Mouse (Mus musculus): ENCODE measurements around the gene Sncb.
"Not testable (repeated sequence)": the region's sequence is repeated elsewhere in the genome, so short reads cannot be mapped to it uniquely, and the experiment has no call there.

Gene Sncb

DNA sequence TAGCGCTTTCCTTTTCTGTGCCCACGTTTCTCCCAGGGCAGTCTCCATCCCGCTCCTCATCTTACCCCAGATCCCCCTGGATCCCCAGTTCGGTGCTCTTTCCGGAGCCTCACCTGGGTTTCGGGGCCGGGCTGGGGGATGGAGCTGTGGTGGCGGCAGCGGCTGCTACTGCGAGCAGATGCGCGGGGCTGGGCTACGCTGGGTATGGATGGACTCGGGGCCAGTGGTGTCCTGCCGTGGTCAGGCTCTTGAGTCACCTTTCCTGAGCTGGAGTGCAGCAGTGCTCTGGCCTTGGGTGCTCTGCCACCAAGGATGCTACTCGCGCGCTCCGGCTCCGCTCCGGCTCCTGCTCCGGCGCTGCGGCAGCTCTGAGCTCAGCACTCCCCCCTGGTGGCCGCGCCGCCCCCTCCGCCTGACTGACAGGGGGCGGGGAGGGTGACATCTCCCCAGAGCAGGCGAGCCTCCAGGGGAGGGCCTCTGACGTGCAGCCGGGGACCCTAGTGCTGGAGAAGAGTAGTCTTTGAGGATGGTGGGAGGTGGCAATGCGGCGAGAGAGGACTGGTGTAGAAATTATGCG is at the start of gene Sncb:
Sncb (minus strand) TSS at position 404 of the 577 bp plus-strand sequence.
- DNase-seq: peak; percentile 18 to 20

DNA sequence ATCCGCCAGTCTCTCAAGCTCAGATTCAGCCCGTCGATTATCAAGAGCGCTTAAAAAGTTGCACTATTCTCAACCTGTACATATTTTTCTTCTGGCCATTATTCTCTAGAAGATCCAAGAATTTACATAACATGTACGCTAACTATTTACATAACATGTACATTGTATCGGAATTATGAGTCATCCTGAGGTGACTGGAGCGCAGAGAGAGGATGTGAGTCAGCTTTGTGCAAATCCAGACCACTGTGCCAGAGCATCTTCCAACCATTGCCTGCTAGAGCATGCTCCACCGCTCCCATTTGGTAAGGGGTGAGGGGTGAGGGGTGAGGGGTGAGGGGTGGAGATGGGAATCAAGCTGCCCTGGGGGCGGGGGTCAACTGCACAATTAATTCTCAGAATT is 47.0 kb upstream of the Sncb start:
- DNase-seq: no peak

DNA sequence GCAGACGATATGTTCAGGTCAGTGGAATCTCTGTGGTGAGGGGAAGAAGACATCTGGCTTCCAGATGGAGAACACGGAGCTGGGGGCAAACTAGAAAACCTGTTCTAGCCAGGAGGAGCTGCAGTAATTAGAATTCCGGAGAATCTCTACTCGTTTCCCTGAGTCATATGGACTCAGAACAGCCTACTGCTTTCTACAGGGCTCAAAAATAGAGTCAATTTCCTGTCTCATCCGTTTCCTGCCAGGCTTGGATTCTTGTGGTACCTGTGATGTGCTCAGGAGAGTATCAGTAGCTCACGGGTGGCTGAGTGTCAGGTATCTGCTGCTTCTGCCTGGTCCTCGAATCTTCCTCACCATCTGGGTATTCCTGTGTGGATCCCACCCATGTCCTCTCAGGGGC is 45.1 kb upstream of the Sncb start:
- no peak for DNase-seq

DNA sequence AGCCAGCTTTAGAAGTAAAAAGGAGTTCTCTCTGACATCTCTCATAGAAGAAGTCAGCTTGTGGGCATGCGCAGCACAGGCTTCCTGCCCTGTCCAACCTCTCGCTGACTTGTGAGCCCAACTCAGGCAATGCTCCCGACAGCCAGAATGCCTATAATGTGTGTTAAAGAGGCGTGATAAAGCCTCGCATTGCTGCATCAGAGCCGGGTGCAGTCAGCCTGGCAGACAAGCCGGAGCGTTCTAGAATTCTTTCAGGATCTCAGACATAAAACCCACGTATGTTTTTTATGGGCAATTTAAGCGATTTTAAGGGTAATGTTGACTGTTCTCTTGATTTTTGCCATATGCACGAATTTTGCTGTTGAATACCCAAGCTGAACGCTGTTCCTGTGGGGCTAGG is 41.7 kb upstream of the Sncb start:
- no peak for DNase-seq

DNA sequence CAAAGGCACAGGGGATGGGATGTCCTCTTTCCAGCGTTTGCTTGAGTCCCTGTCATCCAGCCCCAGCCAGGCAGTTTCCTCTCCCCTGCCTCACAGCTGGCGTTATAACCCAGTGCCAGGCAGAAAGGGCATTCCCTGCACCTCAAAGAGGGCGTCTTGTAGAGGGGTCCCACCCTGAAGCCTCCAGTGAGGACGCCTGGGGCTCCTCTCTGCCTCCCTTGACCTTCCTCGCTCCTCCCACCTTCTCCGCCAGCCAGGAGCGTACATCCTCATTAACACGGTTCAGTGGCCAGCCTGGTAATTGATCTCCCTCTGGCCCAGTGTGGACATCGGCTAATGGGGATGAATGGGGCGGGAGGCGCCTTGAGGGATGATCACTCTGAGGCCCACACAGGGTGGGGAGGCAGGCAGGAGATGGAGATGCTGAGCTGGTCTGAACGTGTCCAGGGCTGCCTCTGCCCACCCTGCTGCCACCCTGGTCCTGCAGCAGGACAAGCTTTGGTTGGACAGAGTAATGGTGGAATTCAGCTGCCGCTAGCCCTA is 40.1 kb upstream of the Sncb start:
- no peak for DNase-seq

DNA sequence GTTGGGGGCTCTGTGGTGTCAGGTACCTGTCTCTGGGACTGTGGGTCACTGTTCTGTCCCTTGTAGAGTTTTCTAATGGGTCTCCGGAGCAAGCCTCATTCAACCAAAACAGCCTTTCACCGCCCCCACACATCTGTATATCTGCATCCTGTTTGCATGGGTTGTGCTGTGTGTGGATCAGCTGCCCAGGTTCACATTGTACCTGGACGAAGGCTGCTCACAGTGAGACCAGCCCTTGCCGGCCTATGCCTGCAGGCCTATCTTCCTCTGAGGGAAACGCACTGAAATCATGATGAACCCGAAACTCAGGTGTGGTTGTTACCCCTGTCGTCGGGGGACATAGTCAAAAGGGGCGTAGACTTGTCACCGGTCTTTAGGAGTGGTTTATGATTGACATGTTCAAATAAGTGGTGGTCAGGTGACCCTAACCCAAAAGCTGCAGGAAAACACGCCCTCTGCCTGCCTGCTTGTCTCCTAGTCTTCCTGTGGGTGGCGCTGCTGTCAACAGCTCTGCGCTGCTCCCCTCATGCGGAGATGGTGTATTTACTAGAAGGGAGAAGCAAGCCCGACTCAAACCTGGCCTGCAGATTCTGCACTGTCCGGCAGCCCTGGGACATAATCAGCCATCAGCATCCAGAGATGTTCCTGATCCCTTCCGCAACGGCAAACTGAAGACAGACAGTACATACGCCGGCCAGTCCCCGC is 38.9 kb upstream of the Sncb start:
- no peak for DNase-seq

DNA sequence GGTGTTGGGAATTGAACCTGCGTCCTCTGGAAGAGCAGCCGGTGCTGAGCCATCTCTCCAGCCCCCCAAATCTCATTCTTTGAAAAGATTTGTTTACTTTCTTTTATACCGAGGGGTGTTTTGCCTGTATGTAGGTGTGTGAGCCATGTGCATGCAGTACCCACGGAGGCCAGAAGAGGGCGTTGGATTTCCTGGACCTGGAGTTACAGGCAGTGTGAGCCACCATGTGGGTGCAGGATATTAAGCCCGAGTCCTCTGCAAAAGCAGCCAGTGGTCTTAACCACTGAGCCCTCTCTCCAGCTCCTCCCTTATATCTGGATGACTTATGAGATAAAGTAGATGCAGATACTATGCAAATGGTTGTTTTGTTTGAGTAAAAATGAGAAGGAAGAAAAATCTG is 36.6 kb upstream of the Sncb start:
- no peak for DNase-seq

DNA sequence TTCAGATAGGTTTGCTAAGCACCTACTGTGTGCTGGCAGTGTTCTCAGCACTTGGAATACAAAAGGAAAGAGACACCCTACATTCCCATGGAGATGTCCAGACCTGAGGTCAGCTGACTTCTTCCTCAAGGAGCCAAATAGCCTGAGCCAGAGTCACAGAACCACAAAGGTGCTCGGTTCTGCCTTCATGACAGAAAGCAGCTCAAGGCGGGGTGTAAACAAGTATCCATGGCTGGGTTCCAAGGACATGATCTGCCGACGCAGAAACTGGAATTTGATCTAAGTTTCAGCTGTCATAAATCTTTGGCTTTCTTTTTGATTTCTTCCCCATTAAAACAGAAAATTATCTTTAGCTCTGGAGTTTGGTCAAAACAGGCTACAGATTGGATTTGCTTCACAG is 33.8 kb upstream of the Sncb start:
- no peak for DNase-seq

DNA sequence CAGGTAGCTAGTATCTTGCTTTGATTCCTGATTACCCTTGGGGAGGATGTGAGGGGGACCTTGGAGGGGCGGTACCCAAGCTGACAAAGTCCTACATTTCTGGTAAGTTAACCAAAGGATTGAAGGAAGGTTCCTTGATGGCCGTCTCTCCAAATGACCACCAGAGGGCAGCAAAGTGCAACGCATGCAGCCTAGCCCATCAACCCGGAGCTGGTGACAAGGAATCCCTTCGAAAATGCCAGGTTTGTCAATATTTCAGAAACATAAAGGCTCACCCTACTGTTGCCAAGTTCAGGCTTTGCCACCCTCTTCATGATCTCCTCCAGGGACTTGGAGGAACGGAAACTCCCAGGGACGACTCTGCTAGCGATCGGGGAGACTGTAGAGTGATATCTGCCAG is 33.3 kb upstream of the Sncb start:
- peak; percentile 17 to 29 for DNase-seq

DNA sequence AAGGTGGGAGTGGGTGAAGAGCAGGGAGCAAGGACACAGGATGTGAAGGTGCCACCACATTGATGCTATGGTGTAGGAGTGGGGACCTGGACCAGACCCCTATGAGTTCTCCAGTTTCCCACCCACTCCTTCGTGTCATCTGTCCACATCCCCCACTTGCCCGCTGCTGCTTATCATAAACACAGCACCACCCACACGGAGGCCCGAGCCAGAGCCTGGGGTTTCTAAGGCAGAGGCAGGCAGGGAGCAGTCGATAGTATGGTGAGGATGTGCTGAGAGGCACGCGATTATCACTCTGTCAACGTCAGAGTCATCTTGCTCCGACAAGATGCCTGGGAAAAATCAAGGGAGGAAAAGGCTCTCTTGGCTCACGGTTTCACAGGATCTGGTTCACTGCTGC is 32.3 kb upstream of the Sncb start:
- DNase-seq: no peak

DNA sequence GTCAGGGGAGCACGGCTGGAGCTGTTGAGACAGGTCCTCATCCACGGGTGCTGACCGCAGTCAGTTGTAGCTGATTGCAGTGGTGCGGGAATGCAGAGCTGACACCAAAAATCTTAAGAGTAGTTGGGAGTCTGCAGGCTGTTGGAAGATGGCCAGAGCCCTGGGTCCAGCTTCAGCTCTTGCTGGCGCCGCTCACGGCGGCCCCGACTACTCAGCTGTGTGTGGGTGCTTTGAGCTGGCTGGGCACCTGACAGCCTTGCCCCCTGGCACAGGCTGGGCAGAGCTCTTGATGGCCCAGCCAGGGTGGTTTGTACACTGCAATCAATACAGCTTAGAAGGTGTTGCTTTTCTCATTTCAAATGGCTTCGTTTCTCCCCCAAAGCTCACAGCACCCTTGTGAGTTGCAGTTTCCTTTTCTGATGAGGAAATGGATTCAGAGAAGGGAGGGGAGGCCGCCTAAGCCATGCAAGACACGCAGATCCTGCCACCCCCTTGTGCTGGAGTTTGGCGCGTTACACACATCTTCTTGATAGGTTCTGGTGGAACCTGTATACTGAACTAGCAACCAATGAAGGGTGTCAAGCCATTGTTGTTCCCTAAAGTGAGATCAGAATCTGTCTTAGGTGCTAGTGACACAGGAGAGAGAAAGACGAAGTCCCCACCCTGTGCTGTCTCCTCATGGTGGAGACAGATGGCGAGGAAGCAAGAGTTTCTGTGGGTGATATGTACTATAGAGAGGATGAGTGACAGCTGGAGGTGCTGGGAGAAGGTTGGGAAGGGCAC is 31.7 kb upstream of the Sncb start:
- DNase-seq: no peak

DNA sequence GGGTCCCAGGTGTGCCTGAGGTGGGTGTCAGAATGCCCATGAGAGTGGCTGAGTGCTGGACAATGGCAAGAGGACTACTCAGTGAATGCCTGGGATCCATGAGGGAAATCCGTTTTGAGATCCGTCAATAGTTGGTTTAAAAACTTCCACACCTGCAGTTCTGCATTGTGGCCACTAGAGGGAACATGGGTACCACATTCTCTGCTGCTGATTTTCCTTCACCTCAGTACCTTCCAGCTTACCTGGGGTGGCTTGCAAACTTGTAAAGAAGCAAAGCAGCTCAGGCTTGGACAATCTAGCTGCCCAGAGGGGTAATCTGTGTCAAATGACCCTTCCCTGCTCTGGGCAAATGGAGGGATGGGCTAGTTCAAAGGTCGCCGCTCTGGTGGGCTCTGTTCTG is 31.0 kb upstream of the Sncb start:
- DNase-seq: no peak

DNA sequence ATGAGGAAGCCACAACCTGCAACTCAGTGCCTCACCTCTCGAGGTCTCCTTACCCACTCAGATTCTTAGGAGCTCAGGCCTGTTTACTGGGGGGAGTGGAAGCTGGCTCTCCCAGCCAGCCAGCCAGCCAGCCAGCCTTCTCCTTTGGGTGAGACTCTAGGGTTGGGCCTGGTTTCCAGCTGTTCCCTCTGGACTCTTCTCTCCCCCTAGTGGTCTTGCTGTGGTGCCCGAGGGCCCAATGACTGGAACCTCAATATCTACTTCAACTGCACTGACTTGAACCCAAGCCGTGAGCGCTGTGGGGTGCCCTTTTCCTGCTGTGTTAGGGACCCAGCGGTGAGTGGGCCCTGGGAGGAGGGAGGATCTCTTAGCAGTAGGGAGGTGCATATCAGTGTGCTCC is 28.4 kb upstream of the Sncb start:
- DNase-seq: no peak

DNA sequence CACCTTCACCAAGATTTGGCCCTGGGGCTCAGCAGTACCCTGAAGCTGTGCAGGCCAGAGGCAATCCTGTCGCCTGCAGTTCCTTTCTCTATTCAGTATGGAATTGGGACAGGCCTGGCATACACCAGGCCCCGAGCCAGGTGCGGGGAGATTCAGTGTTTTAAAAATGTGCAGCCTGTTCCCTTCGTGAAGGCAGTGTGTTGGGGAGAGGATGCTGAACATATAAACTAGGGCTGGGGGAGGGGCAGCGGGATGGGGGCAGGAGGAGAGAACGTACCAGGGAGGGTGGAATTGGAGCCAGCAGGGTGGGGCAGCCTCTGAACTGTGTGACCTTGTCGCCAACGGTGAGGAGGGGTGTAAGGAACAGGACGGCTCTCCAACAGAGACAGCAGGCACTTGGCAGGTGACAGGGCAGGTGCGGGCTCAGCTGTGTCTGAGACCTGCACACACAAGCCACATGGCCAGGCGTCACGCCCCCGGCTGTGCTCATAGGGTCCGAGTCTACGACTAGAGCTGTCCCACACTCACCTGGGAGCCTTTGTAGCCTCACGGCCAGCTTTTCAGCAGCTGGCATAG is 27.7 kb upstream of the Sncb start:
- DNase-seq: no peak

DNA sequence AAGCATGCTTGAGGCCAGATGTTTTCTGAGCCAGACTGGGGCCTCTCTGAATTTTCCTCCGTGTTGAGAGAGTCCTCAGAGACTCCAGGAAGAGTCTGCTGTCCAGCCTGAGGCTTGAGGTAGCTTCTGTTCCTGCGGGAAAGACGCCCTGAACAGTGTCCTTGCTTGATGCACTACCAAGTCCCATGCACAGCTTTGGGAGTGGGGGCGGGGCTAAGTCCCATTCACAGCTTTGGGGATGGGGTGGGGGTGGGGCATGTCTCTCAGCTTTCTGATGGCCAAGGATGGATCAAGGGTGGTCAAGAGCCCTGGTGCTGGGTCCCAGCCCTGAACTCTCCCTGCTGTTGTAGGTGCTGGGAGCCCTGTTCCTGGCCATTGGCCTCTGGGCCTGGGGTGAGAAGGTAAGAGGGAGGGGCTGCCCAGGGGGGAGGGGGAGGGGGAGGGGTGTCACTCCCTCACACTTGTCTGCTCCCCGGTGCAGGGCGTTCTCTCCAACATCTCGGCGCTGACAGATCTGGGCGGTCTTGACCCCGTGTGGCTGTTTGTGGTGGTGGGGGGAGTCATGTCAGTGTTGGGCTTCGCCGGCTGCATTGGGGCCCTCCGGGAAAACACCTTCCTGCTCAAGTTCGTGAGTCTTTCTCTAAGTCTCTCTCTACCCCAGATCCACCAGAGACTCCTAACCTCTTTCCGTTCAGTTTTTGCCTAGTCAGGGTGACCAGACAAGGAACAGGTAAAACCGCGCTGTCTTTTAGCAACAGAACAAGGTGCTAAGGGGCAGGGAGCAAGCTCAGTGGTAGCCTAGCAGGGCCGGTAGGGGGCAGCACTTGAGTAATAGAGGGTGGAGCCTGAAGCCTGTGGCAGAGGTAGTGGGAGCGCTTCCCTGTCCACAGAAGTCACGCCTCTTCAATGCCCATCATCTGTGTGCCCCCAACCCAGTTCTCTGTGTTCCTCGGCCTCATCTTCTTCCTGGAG is 26.1 kb upstream of the Sncb start:
- DNase-seq: no peak

DNA sequence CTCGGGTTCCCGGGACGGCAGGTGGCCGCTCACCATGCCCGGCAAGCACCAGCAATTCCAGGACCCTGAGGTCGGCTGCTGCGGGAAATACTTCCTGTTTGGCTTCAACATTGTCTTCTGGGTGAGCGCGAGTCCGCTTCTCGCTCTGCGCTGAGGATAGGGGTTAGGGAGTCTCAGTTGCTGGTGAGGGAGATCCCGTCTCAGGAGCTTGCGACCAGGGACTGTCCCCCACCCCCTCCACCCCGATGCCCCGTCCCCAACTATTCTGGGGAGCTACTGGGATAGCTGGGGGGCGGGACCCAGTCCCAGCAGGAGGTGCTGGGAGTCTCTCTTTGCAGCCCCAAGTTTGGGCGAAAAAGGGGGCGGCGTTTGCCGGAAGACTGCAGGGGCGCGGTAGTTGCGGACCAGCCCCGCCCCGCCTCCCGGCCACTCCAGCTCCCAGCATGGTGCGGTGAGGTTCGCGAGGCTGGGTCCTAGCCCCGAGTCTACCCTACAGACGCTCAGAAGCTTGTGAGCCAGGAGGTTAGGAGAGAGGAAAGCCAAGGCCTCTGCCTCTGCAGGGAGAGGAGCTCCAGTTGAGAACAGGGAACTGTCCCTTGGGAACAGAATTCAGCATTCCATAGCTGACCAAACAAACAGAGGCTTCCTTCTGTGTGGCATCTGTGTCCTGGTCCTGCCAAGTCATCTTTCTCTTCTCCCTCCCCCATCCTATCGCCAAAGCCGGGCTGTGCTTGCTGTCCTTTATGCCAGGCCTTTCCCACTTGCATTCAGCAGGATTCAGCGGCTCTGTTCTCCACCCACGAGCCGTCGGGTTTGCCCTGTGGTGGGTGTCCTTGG is 23.4 kb upstream of the Sncb start:
- DNase-seq: no peak

DNA sequence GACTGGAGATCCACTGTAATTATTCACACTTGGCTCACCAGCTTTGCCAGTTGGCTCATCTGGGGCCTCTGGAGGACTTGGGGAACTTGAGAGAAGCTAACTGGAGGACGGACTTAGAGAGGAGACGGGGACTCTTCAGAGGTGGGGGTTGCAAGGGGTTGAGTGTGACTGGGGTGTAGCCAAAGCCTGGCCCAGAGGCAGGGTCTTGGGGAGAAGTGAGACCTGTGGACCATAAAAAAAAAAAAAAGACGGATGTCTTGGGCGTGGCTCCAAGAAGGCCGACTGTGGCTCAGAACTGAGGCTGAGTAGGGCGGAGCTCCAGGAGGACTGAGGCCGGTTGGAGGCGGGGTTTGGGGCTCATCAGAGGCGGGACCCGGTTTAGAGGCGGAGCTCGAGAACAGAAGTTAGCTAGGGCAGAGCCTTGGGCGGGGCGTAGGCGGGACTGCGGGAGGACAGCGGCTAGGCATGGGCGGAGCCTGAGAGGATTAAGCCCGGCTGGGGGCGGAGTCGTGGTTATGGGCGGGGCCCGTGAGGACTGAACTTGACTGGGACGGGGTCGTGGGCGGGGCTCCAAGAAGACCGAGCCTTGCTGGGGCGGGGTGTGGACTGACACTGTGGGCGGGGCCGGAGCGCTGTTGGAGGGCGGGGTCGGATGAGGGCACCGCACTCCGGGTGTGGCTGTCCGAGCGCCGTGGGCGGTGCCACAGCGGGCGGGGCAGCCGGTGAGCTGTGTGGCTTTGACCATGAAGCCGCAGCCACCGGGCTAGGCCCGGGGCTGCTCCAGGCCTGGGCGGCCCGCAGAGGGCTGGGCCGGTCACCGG is 22.6 kb upstream of the Sncb start, which contains the start of gene Tspan17:
Tspan17 (plus strand) TSS at position 638 of the 821 bp plus-strand sequence.
- peak; percentile 66 to 72 for DNase-seq

DNA sequence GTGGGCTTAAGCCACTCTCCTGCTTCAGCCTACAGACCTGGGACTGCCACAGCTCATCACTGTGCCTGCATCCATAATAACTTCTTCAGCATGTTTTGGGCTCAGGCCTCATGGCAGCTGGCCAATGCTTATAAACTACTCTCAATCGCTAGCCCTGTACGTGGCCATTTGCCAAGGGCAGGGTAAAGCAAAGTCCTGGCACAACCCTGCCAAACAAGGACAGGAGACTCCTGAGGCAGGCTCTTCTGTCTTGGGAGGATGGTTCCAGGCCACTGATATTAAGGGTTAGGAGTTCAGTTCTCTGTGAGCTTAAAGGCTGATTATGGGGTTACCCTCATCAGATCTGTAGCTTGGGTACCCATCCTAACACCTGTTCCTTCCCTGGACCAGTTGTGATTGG is 21.2 kb upstream of the Sncb start:
- DNase-seq: not testable (repeated sequence)

DNA sequence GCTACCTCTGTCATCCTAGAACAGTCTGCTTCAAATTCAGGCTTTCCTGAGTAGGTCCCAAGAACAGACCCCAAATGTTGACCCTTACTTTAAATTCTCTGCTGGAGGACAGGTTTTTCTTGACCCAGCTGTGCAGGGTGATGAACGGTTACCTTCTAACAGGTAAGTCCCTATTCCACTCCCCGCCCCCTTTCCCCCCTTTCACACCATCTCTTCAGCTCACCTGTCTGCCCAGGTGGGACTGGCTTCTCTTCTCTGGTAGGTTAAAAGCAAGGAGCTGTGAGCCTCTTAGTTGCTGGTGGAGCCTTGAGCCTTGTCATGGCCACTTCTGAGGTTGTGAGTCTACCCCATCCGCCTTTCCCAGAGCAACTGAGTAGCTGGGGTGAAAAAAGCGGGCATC is 17.3 kb upstream of the Sncb start, which contains the start of gene Eif4e1b:
Eif4e1b (plus strand) TSS at position 301 of the 400 bp plus-strand sequence.
- no peak for DNase-seq

DNA sequence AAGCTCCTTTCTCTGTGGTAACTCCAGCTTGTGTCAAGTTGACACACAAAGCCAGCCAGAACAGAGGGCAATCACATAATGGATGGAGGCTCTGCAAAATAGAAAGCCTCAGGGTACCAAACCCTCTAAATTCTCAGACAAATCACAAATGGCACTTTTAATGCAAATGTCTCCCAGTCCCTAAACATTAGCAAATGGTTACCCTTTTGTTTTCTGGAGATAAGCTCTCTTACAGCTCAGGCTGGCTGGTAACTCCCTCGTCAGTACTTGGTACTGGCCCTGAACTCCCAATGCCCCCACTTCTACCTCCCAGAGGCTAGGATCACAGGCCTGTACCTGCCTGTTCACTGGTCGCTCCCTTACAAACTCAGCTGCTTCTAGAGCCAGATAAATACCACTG is 16.8 kb upstream of the Sncb start:
- no peak for DNase-seq

All from thymus, adult 18-20 months (tissue).